8 mouse cellular contexts compared by ENCODE assay signal in the genomic region with DNA sequence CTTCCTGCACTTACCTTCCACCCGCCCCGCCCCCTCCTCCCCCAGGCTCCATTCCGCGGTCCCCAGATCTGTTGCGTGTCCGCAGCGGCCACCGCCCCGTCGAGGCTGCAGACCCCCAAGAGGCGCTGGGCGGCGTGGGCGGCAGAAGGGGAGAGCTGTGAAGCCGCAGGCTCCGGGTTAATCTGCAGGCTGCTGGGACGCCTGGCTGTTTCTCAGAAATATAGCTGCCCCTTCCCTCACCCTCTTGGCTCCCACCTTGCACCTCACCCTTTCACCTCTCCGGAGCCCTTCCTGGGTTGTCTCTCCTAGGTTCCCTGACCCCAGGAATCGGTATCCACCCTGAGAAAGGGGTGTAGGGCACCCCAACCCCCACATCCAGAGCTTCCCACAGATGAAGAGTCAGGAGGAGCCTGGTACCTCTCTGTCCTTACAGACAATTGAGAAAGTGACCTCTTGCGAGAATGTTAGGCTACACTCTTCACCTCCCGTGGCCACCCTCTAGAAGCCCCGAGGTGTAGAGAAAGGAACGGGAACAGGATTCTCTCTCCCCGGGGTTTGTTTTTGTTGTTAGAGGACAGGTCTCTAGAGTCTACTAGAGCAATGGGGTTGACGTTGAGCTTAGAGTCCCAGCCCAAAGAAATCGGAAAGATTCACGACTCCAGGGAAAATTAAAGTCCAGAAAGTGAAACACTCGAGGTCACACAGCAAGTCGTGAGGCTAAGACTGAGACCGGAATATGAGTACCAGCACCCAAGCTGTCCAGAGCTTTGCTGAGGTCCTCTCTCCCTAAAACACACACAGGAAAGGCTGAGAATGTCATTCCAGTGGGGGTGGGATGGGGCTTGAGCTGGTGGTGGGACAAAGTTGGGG. TPM values are rescaled to one million over a fixed set of nuclear protein-coding genes. Genes with fewer than 3 reads are reported as not detected.
DNase-seq lines count a peak whose midpoint lies in the region; ATAC-seq and TF ChIP-seq lines count a peak whose summit lies in the region.

No protein-coding gene starts in this region.

- TF ChIP-seq CTCF in thymus, adult 2 months (IDR thresholded peaks at IDR 0.05; ENCODE audit: borderline replicate concordance, control insufficient read depth, extremely low read depth, insufficient read depth, low read length, poor library complexity) = no peak
- no peak for TF ChIP-seq CTCF in liver, embryonic 14.5 days (IDR thresholded peaks at IDR 0.05; ENCODE audit: low read depth)

- H3K9me3 ChIP-seq in liver, embryonic 14.5 days (ENCODE audit: control insufficient read depth, low read length) = no peaks in the 10 kb centered on the region

- TF ChIP-seq EP300 in liver, embryonic 14.5 days (IDR thresholded peaks at IDR 0.05; ENCODE audit: low read depth) = no peak

- H3K9ac ChIP-seq in liver, embryonic 14.5 days (replicated peaks) = peak overlapping the region; percentile 15; the same call in 1 of the 2 replicates

- H3K4me2 ChIP-seq in liver, embryonic 14.5 days (ENCODE audit: low read depth) = peak overlapping the region; percentile 78

- DNase-seq in embryo, embryonic 11 days = peak; percentile 43
- DNase-seq in embryo, embryonic 10 days (ENCODE audit: low spot score) = no peak
- no peak for DNase-seq in thymus, adult 2 months
- DNase-seq in thymus, adult 18-20 months = no peak
- DNase-seq in liver, embryonic 14.5 days (ENCODE audit: low read depth in 3 of 3, low spot score in 3 of 3) = no peak
- no peak for DNase-seq in urinary bladder, postnatal 36 days (ENCODE audit: low spot score in 2 of 2)
- no peak for DNase-seq in kidney, adult 9 months

- no peaks in the 10 kb centered on the region for H3K36me3 ChIP-seq in thymus, adult 2 months (ENCODE audit: control insufficient read depth, insufficient read depth, low read length)
- H3K36me3 ChIP-seq in liver, embryonic 14.5 days (replicated peaks; ENCODE audit: control insufficient read depth, insufficient read depth, low read depth) = no peaks in the 10 kb centered on the region

- peak overlapping the region; percentile 49 for H3K4me3 ChIP-seq in thymus, adult 2 months (ENCODE audit: control insufficient read depth, insufficient read depth, low read length)
- H3K4me3 ChIP-seq in liver, embryonic 14.5 days (ENCODE audit: insufficient read depth in 1 of 2, low read depth in 2 of 2, low read length in 2 of 2) = peak overlapping the region; percentile 58 to 65

- no peak for TF ChIP-seq POLR2A in thymus, adult 2 months (IDR thresholded peaks at IDR 0.05; ENCODE audit: control insufficient read depth, extremely low read depth, insufficient read depth, low read length, poor library complexity)

- WGBS in thymus, adult 2 months = 1% methylated on average over 30 of the region's 30 CpGs
- 3% methylated on average over 30 of the region's 30 CpGs for WGBS in liver, embryonic 14.5 days (ENCODE audit: insufficient replicate concordance)

- H3K4me1 ChIP-seq in thymus, adult 2 months (replicated peaks; ENCODE audit: control insufficient read depth, insufficient read depth, low read length) = peaks cover 55% of the 10 kb centered on the region
- H3K4me1 ChIP-seq in liver, embryonic 14.5 days (replicated peaks; ENCODE audit: control insufficient read depth in 2 of 2, insufficient read depth in 2 of 2, low read length in 1 of 2) = peaks cover 0 to 5% of the 10 kb centered on the region in 2 experiments; a peak in 1 of 4 replicates

- ATAC-seq in liver, embryonic 14.5 days (ENCODE audit: insufficient read depth) = peak; percentile 24; the same call in 1 of the 2 replicates
- no peak for ATAC-seq in megakaryocyte-erythroid progenitor cell, adult 5-6 weeks (replicated peaks; ENCODE audit: low FRiP score, low TSS enrichment, poor library complexity, severe bottlenecking)

- no peaks in the 10 kb centered on the region for H3K27me3 ChIP-seq in thymus, adult 2 months (ENCODE audit: control insufficient read depth, insufficient read depth, low read length)
- H3K27me3 ChIP-seq in liver, embryonic 14.5 days (ENCODE audit: control insufficient read depth, insufficient read depth, low read length) = peaks cover 33% of the 10 kb centered on the region

- peak overlapping the region; percentile 100 for H3K27ac ChIP-seq in thymus, adult 2 months (ENCODE audit: control insufficient read depth, insufficient read depth, low read length)
- H3K27ac ChIP-seq in liver, embryonic 14.5 days = no peak overlapping the region

RNA-seq across cellular contexts. Expression of a gene that starts 12.2 kb away (rescaled TPM):
- polyA plus RNA-seq in thymus, adult 2 months (2012; rRNA removed) = 6.7 and 6.8 TPM in 2 replicates
- polyA plus RNA-seq in liver, embryonic 14.5 days (2012; rRNA removed) = 15.7 and 19.2 TPM in 2 replicates
- polyA plus RNA-seq in liver, embryonic 14.5 days (2014; fragmentation: Nextera tagmentation; extraction: Ambion mirVana) = 14.1 and 14.9 TPM in 2 replicates
- 0.82 and 1.7 TPM in 2 replicates for total RNA-seq in megakaryocyte-erythroid progenitor cell, adult 5-6 weeks (2014; fragmentation: Nextera tagmentation)
- total RNA-seq in megakaryocyte-erythroid progenitor cell, adult 5-6 weeks (2017) = not detected in 2 replicates

RNA-seq across cellular contexts. Expression of a gene that starts 19.6 kb away (rescaled TPM):
- polyA plus RNA-seq in thymus, adult 2 months (2012; rRNA removed) = 70.5 and 96.7 TPM in 2 replicates
- polyA plus RNA-seq in liver, embryonic 14.5 days (2012; rRNA removed) = 21.6 and 31.1 TPM in 2 replicates
- polyA plus RNA-seq in liver, embryonic 14.5 days (2014; fragmentation: Nextera tagmentation; extraction: Ambion mirVana) = 58.5 and 61.5 TPM in 2 replicates
- 75.6 and 75.9 TPM in 2 replicates for total RNA-seq in megakaryocyte-erythroid progenitor cell, adult 5-6 weeks (2014; fragmentation: Nextera tagmentation)
- total RNA-seq in megakaryocyte-erythroid progenitor cell, adult 5-6 weeks (2017) = 15.7 and 32.3 TPM in 2 replicates

RNA-seq across cellular contexts. Expression of a gene that starts 46.1 kb away (rescaled TPM):
- polyA plus RNA-seq in thymus, adult 2 months (2012; rRNA removed) = 6.0 and 6.6 TPM in 2 replicates
- 1.1 and 1.2 TPM in 2 replicates for polyA plus RNA-seq in liver, embryonic 14.5 days (2012; rRNA removed)
- 1.6 TPM in 2 replicates for polyA plus RNA-seq in liver, embryonic 14.5 days (2014; fragmentation: Nextera tagmentation; extraction: Ambion mirVana)
- not detected in 2 replicates for total RNA-seq in megakaryocyte-erythroid progenitor cell, adult 5-6 weeks (2014; fragmentation: Nextera tagmentation)
- total RNA-seq in megakaryocyte-erythroid progenitor cell, adult 5-6 weeks (2017) = not detected in 2 replicates

RNA-seq across cellular contexts. Expression of a gene that starts 58.1 kb away (rescaled TPM):
- 51.8 and 52.5 TPM in 2 replicates for polyA plus RNA-seq in thymus, adult 2 months (2012; rRNA removed)
- 3.3 and 3.9 TPM in 2 replicates for polyA plus RNA-seq in liver, embryonic 14.5 days (2012; rRNA removed)
- polyA plus RNA-seq in liver, embryonic 14.5 days (2014; fragmentation: Nextera tagmentation; extraction: Ambion mirVana) = 2.7 and 3.4 TPM in 2 replicates
- 6.4 and 10.6 TPM in 2 replicates for total RNA-seq in megakaryocyte-erythroid progenitor cell, adult 5-6 weeks (2014; fragmentation: Nextera tagmentation)
- total RNA-seq in megakaryocyte-erythroid progenitor cell, adult 5-6 weeks (2017) = 1.6 and 5.4 TPM in 2 replicates
